Mouse (Mus musculus) heart, embryonic 16.5 days (tissue): Measurements from ENCODE around the gene Camta1. TPM values are rescaled to one million over a fixed set of nuclear protein-coding genes. Genes with fewer than 3 reads are reported as not detected.

Source experiments
- ATAC-seq: fragments of 200-750 bp; cut with Nextera tagmentation; replicated peaks from 2 replicates; pipeline ENCODE4 v1.8.0; 2017; ENCODE audit warnings: moderate number of reproducible peaks; ENCODE audit not compliant: insufficient read depth, low FRiP score; ENCODE audit errors: extremely low read depth
- H3K27ac ChIP-seq: fragments of 300-500 bp; sonication (generic); 2 replicates; pipeline ENCODE4 v1.5.1; 2014; ENCODE audit warnings: mild to moderate bottlenecking, low read length, control low read depth, moderate library complexity
- H3K27me3 ChIP-seq: fragments of 300-500 bp; sonication (generic); 2 replicates; pipeline ENCODE4 v1.6.1; 2014; ENCODE audit warnings: low read length, mixed read lengths; ENCODE audit not compliant: control insufficient read depth, insufficient read depth
- H3K36me3 ChIP-seq: fragments of 300-500 bp; sonication (generic); 2 replicates; pipeline ENCODE4 v1.6.1; 2014; ENCODE audit not compliant: control insufficient read depth, insufficient read depth
- H3K4me1 ChIP-seq: fragments of 300-500 bp; sonication (generic); 2 replicates; pipeline ENCODE4 v1.6.1; 2014; ENCODE audit warnings: low read length, mixed read lengths; ENCODE audit not compliant: control insufficient read depth, insufficient read depth
- H3K4me2 ChIP-seq: fragments of 300-500 bp; sonication (generic); 2 replicates; pipeline ENCODE4 v1.6.1; 2014; ENCODE audit warnings: low read depth, mild to moderate bottlenecking, control low read depth, low read length
- H3K4me3 ChIP-seq: fragments of 300-500 bp; sonication (generic); 2 replicates; pipeline ENCODE4 v1.5.1; 2014; ENCODE audit warnings: mild to moderate bottlenecking, control low read depth, low read length
- H3K9ac ChIP-seq: fragments of 300-500 bp; sonication (generic); 2 replicates; pipeline ENCODE4 v1.6.1; 2014; ENCODE audit warnings: low read length, control low read depth
- H3K9me3 ChIP-seq: fragments of 300-500 bp; sonication (generic); replicated peaks from 2 replicates; pipeline ENCODE4 v1.6.1; 2016; ENCODE audit warnings: low read length; ENCODE audit not compliant: control insufficient read depth
- WGBS: fragments of 180-500 bp; shearing (Covaris S2); extraction: QIAGEN DNeasy Blood & Tissue Kit; methylation state at CpG from one replicate; pipeline ENCODE4 v1.1.7; 2014; 5-methylcytosine and 5-hydroxymethylcytosine counted together
- polyA plus RNA-seq: library from polyadenylated mRNA; unstranded; fragments of >200 nt; fragmentation: Nextera tagmentation; extraction: Ambion mirVana; gene quantifications from 2 replicates; pipeline ENCODE4 v1.2.1, GENCODE M21; 2015

Camta1 gene
- polyA plus RNA-seq, 1 experiment from 2014 or later, result 141 TPM

GRCm38 (mm10) chr4:150927789-150928188 lies 933.9 kb downstream of the Camta1 start:
- H3K4me2 ChIP-seq, result no peak overlapping the region
- no peak for ATAC-seq
- H3K27ac ChIP-seq, result no peak overlapping the region
- H3K27me3 ChIP-seq, result no peaks in the 10 kb centered on the region
- no peaks in the 10 kb centered on the region for H3K36me3 ChIP-seq
- WGBS, result 55% methylated on average over 10 of the region's 10 CpGs
- H3K4me3 ChIP-seq, result no peak overlapping the region
- H3K4me1 ChIP-seq, result peaks cover 3% of the 10 kb centered on the region; the same call in 1 of the 2 replicates
- no peak overlapping the region for H3K9ac ChIP-seq
- no peaks in the 10 kb centered on the region for H3K9me3 ChIP-seq

GRCm38 (mm10) chr4:150926924-150927705 lies 934.6 kb downstream of the Camta1 start:
- no peak overlapping the region for H3K4me3 ChIP-seq
- ATAC-seq, result no peak
- H3K36me3 ChIP-seq, result no peaks in the 10 kb centered on the region
- H3K4me1 ChIP-seq, result peaks cover 3% of the 10 kb centered on the region; the same call in 1 of the 2 replicates
- 48% methylated on average over 13 of the region's 14 CpGs for WGBS
- H3K27me3 ChIP-seq, result no peaks in the 10 kb centered on the region
- H3K9ac ChIP-seq, result no peak overlapping the region
- H3K9me3 ChIP-seq, result no peaks in the 10 kb centered on the region
- no peak overlapping the region for H3K27ac ChIP-seq
- no peak overlapping the region for H3K4me2 ChIP-seq

DNA sequence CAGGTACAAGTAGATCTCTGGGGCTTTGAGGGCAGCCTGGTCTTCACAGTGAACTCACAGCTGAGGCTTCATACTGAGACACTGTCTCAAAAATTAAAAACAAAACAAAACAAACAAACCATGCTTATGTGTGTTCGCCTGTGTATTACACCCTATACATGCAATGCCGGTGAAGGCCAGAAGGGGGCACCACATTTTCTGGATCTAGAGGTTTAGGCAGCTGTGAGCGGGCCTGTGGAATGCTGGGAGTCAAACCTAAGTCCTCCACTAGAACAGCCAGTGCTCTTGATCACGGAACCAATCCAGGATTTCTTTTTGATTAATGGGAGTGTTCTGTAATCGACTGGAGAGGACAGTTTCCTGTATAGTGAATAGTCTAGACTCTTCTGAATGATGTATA lies 935.8 kb downstream of the Camta1 start:
- H3K9ac ChIP-seq, result no peak overlapping the region
- peaks cover 3% of the 10 kb centered on the region; the same call in 1 of the 2 replicates for H3K4me1 ChIP-seq
- 56% methylated on average over 5 of the region's 5 CpGs for WGBS
- H3K27ac ChIP-seq, result no peak overlapping the region
- no peak overlapping the region for H3K4me3 ChIP-seq
- no peaks in the 10 kb centered on the region for H3K36me3 ChIP-seq
- H3K9me3 ChIP-seq, result no peaks in the 10 kb centered on the region
- no peak overlapping the region for H3K4me2 ChIP-seq
- no peak for ATAC-seq
- H3K27me3 ChIP-seq, result no peaks in the 10 kb centered on the region

DNA sequence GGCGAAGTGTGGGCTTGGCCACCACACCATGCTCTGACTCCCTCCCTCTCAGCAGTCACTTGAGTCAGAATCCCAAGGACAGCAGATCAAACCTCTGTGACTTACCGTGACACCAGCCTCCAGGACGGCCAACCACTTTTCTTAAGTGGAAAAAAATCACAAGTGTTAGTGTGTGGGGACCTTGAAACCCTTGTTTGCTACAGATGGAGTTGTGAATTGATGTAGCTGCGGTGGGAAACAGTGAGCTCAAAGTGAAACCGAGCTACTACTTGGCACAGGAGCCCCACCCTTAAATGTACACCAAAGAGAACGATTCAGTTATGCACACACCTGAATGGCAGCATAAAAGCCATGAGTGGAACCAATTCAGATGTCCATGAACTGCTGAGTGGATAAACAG lies 936.7 kb downstream of the Camta1 start:
- ATAC-seq, result no peak
- H3K36me3 ChIP-seq, result no peaks in the 10 kb centered on the region
- no peaks in the 10 kb centered on the region for H3K27me3 ChIP-seq
- 65% methylated on average over 6 of the region's 6 CpGs for WGBS
- no peak overlapping the region for H3K27ac ChIP-seq
- H3K4me1 ChIP-seq, result peaks cover 3% of the 10 kb centered on the region; the same call in 1 of the 2 replicates
- peak overlapping the region; percentile 32; the same call in 1 of the 2 replicates for H3K4me2 ChIP-seq
- no peak overlapping the region for H3K9ac ChIP-seq
- no peak overlapping the region for H3K4me3 ChIP-seq
- no peaks in the 10 kb centered on the region for H3K9me3 ChIP-seq

DNA sequence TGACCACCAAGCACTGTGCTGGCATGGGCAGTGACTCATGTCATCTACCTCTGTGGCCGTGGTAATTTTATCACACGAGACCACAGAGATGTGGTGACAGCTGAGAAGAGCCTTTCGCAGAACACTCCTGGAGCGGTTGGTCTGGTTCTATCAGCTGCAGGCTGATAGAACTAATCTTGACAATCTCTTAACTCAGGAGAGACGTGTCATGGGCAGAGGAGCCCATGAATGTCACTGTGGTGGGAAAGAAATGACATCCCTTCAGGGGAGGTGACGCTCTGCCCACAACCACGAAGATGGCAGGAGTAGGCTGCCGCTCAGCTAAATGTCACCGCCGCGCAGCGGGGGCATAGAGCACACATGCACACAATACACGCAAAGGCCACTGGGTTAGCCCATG lies 937.4 kb downstream of the Camta1 start:
- Histone ChIP-seq H3K36me3 (no peaks in the 10 kb centered on the region), H3K9ac (no peak overlapping the region), H3K4me2 (peak overlapping the region; percentile 32), H3K9me3 (no peaks in the 10 kb centered on the region), H3K27me3 (no peaks in the 10 kb centered on the region), H3K27ac (no peak overlapping the region), H3K4me1 (peaks cover 3% of the 10 kb centered on the region; the same call in 1 of the 2 replicates), H3K4me3 (no peak overlapping the region)
- 50% methylated on average over 13 of the region's 13 CpGs for WGBS
- peak; percentile 33; the same call in 1 of the 2 replicates for ATAC-seq

DNA sequence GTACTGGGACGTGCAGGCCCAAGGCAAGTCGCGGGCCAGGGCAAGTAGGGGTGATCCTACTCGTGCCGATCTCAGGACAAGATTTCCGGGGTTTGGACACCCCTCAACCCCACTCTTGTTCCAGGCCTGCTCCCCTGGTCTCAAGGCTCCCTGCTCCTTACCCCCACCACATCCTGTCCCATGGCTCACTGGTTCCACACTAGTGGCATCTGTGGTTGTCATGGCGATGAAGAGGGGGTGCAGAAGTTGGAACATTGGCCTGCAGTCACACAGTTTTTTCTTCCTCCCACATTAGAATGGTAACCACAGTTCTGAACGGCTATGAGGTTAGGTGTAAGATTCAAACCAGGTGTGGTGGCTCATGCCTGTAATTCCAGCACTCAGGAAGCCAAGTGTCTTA lies 940.5 kb downstream of the Camta1 start:
- 80% methylated on average over 8 of the region's 8 CpGs for WGBS

GRCm38 (mm10) chr4:150917336-150918027 lies 944.2 kb downstream of the Camta1 start:
- Histone ChIP-seq H3K27ac (no peak overlapping the region), H3K4me2 (no peak overlapping the region), H3K4me1 (peaks cover 16% of the 10 kb centered on the region), H3K9ac (no peak overlapping the region), H3K27me3 (no peaks in the 10 kb centered on the region), H3K36me3 (no peaks in the 10 kb centered on the region), H3K4me3 (no peak overlapping the region), H3K9me3 (no peaks in the 10 kb centered on the region)
- no peak for ATAC-seq
- 54% methylated on average over 8 of the region's 8 CpGs for WGBS

More for the DNA sequence above, 940.5 kb downstream of the Camta1 start:
- Histone ChIP-seq H3K9me3 (no peaks in the 10 kb centered on the region), H3K27ac (no peak overlapping the region), H3K9ac (no peak overlapping the region), H3K36me3 (no peaks in the 10 kb centered on the region), H3K4me3 (no peak overlapping the region), H3K4me1 (peaks cover 3% of the 10 kb centered on the region; the same call in 1 of the 2 replicates), H3K27me3 (no peaks in the 10 kb centered on the region), H3K4me2 (no peak overlapping the region)
- no peak; the same call in 1 of the 2 replicates for ATAC-seq

GRCm38 (mm10) chr4:150915181-150915906 lies 946.3 kb downstream of the Camta1 start:
- peak overlapping the region; percentile 94 for H3K27ac ChIP-seq
- H3K9me3 ChIP-seq, result no peaks in the 10 kb centered on the region
- no peaks in the 10 kb centered on the region for H3K27me3 ChIP-seq
- peak overlapping the region; percentile 90 for H3K9ac ChIP-seq
- H3K4me1 ChIP-seq, result peaks cover 16% of the 10 kb centered on the region
- no peak for ATAC-seq
- WGBS, result 46% methylated on average over 10 of the region's 10 CpGs
- peak overlapping the region; percentile 83 for H3K4me3 ChIP-seq
- H3K4me2 ChIP-seq, result peak overlapping the region; percentile 87
- no peaks in the 10 kb centered on the region for H3K36me3 ChIP-seq
